12 mouse cellular contexts compared by ENCODE assay signal in the genomic region with DNA sequence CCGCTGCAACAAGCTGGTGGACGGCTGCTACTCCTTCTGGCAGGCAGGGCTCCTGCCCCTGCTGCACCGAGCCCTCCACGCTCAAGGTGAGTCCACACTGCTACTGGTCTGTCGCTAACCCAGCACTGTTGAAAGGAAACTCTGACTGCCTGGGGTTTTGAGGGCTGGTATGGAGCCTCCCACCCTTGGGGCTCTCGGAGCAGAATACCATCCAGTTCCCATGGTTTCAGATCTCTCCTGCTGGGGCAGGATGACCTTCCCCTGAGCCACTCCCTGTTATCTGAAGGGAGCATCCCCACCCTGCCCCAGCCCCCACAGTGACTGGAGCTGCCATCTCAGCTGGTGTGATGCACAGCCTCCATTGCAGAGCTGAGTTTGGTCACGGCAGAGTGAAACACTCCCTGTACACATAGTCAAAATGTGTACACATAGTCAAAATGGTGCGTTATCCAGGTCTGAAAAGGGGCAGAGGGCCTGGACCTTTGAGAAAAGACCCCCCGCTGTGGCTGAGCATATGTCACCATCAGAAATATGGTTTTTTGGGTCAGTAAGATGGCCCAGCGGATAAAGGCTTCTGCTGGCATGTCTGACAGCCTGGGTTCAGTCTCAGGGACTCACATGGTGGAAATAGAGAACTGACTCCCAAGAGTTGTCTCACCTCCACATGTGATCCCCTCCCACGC. TPM values are rescaled to one million over a fixed set of nuclear protein-coding genes. Genes with fewer than 3 reads are reported as not detected.
DNase-seq lines count a peak whose midpoint lies in the region; ATAC-seq lines count a peak whose summit lies in the region.
"Had no signal": no experiment of that assay in that cellular context is flagged by ENCODE, and none has a peak within 500 bp of the region (broad histone marks: within the 10 kb centered on the region; RNA-seq: fewer than 3 reads in every experiment).

No protein-coding gene starts in this region.

- WGBS in forebrain, embryonic 14.5 days = 82% methylated on average over 11 of the region's 11 CpGs
- WGBS in forebrain, embryonic 13.5 days = 80% methylated on average over 11 of the region's 11 CpGs
- WGBS in neural tube, embryonic 13.5 days = 72% methylated on average over 11 of the region's 11 CpGs
- WGBS in neural tube, embryonic 15.5 days = 76% methylated on average over 11 of the region's 11 CpGs

- no peaks in the 10 kb centered on the region for H3K4me1 ChIP-seq in forebrain, embryonic 14.5 days (ENCODE audit: control insufficient read depth, insufficient read depth, low read length)
- no peaks in the 10 kb centered on the region for H3K4me1 ChIP-seq in forebrain, embryonic 13.5 days
- H3K4me1 ChIP-seq in neural tube, embryonic 13.5 days (replicated peaks) = peaks cover 16% of the 10 kb centered on the region
- peaks cover 6% of the 10 kb centered on the region; the same call in 1 of the 2 replicates for H3K4me1 ChIP-seq in neural tube, embryonic 15.5 days
- H3K4me1 ChIP-seq: embryonic facial prominence, embryonic 15.5 days; heart, embryonic 15.5 days had no signal

- H3K9me3 ChIP-seq in forebrain, embryonic 14.5 days (replicated peaks; ENCODE audit: control insufficient read depth, low read length) = no peaks in the 10 kb centered on the region
- H3K9me3 ChIP-seq in forebrain, embryonic 13.5 days (replicated peaks) = no peaks in the 10 kb centered on the region
- no peaks in the 10 kb centered on the region for H3K9me3 ChIP-seq in neural tube, embryonic 13.5 days
- H3K9me3 ChIP-seq in neural tube, embryonic 15.5 days (replicated peaks) = no peaks in the 10 kb centered on the region
- H3K9me3 ChIP-seq: embryonic facial prominence, embryonic 15.5 days; heart, embryonic 15.5 days had no signal

- H3K4me3 ChIP-seq in forebrain, embryonic 14.5 days (ENCODE audit: low read depth, low read length) = no peak overlapping the region
- no peak overlapping the region for H3K4me3 ChIP-seq in forebrain, embryonic 13.5 days
- no peak overlapping the region for H3K4me3 ChIP-seq in neural tube, embryonic 13.5 days
- H3K4me3 ChIP-seq in neural tube, embryonic 15.5 days (replicated peaks) = no peak overlapping the region
- H3K4me3 ChIP-seq: embryonic facial prominence, embryonic 15.5 days; heart, embryonic 15.5 days had no signal

- H3K9ac ChIP-seq in forebrain, embryonic 14.5 days (ENCODE audit: low read length) = 0 out of 2 replicates have a peak overlapping the region, but pooled peaks have one; percentile 25
- no peak overlapping the region for H3K9ac ChIP-seq in forebrain, embryonic 13.5 days
- H3K9ac ChIP-seq in neural tube, embryonic 13.5 days = 0 out of 2 replicates have a peak overlapping the region, but pooled peaks have one; percentile 17
- H3K9ac ChIP-seq in neural tube, embryonic 15.5 days (replicated peaks) = no peak overlapping the region
- H3K9ac ChIP-seq: embryonic facial prominence, embryonic 15.5 days; heart, embryonic 15.5 days had no signal

- no peaks in the 10 kb centered on the region for H3K27me3 ChIP-seq in forebrain, embryonic 14.5 days (replicated peaks; ENCODE audit: control insufficient read depth, insufficient read depth, low read length)
- H3K27me3 ChIP-seq in forebrain, embryonic 13.5 days = no peaks in the 10 kb centered on the region
- H3K27me3 ChIP-seq in neural tube, embryonic 13.5 days = no peaks in the 10 kb centered on the region
- H3K27me3 ChIP-seq in neural tube, embryonic 15.5 days (replicated peaks) = no peaks in the 10 kb centered on the region
- H3K27me3 ChIP-seq: embryonic facial prominence, embryonic 15.5 days; heart, embryonic 15.5 days had no signal

- H3K27ac ChIP-seq in forebrain, embryonic 14.5 days (ENCODE audit: low read depth, low read length) = no peak overlapping the region
- no peak overlapping the region for H3K27ac ChIP-seq in forebrain, embryonic 13.5 days
- no peak overlapping the region for H3K27ac ChIP-seq in neural tube, embryonic 13.5 days (replicated peaks)
- no peak overlapping the region for H3K27ac ChIP-seq in neural tube, embryonic 15.5 days (replicated peaks)
- H3K27ac ChIP-seq: embryonic facial prominence, embryonic 15.5 days; heart, embryonic 15.5 days; macrophage had no signal

- peaks cover 18% of the 10 kb centered on the region for H3K36me3 ChIP-seq in forebrain, embryonic 14.5 days (ENCODE audit: control insufficient read depth, insufficient read depth, low read length)
- H3K36me3 ChIP-seq in forebrain, embryonic 13.5 days (ENCODE audit: poor library complexity, severe bottlenecking) = peaks cover 30% of the 10 kb centered on the region
- H3K36me3 ChIP-seq in neural tube, embryonic 13.5 days = peaks cover 41% of the 10 kb centered on the region
- H3K36me3 ChIP-seq in neural tube, embryonic 15.5 days = 0 out of 2 replicates have a peak, but pooled peaks cover 16% of the 10 kb centered on the region

- ATAC-seq in forebrain, embryonic 14.5 days = no peak
- ATAC-seq in forebrain, embryonic 13.5 days = no peak
- ATAC-seq in neural tube, embryonic 13.5 days (ENCODE audit: low read depth) = no peak
- no peak for ATAC-seq in neural tube, embryonic 15.5 days (ENCODE audit: low FRiP score)
- peak; percentile 76 for ATAC-seq in erythroblast, adult 5-6 weeks (replicated peaks; ENCODE audit: low FRiP score, poor library complexity, severe bottlenecking)

- no peak overlapping the region for H3K4me2 ChIP-seq in forebrain, embryonic 14.5 days (ENCODE audit: low read length)
- no peak overlapping the region for H3K4me2 ChIP-seq in forebrain, embryonic 13.5 days
- H3K4me2 ChIP-seq in neural tube, embryonic 13.5 days = no peak overlapping the region
- H3K4me2 ChIP-seq in neural tube, embryonic 15.5 days = no peak overlapping the region
- H3K4me2 ChIP-seq: embryonic facial prominence, embryonic 15.5 days; heart, embryonic 15.5 days had no signal

- no peak for DNase-seq in forebrain, embryonic 14.5 days (ENCODE audit: low spot score)
- peak; percentile 80 for DNase-seq in spleen, postnatal 4 days (ENCODE audit: low spot score in 2 of 2)
- DNase-seq in thymus, postnatal 4 days = no peak
- DNase-seq in frontal cortex, postnatal 25 days (ENCODE audit: low spot score in 2 of 2) = no peak
- DNase-seq: adrenal gland, adult 2 months had no signal

RNA-seq across cellular contexts. Expression of a gene that starts 51.6 kb away (rescaled TPM):
- polyA plus RNA-seq in forebrain, embryonic 14.5 days (2014; fragmentation: Nextera tagmentation; extraction: Ambion mirVana) = 105 and 109 TPM in 2 replicates
- polyA plus RNA-seq in forebrain, embryonic 13.5 days (2015; fragmentation: Nextera tagmentation; extraction: Ambion mirVana) = 13.5 and 16.5 TPM in 2 replicates
- polyA plus RNA-seq in neural tube, embryonic 13.5 days (2015; fragmentation: Nextera tagmentation; extraction: Ambion mirVana) = 14.5 and 17.8 TPM in 2 replicates
- 18.6 and 25.7 TPM in 2 replicates for polyA plus RNA-seq in neural tube, embryonic 15.5 days (2015; fragmentation: Nextera tagmentation; extraction: Ambion mirVana)
- 56.6 and 89.2 TPM in 2 replicates for total RNA-seq in erythroblast, adult 5-6 weeks (2015; ENCODE audit: low replicate concordance)
- total RNA-seq in erythroblast, adult 5-6 weeks (2017; ENCODE audit: low replicate concordance) = 62.9 and 210 TPM in 2 replicates

Comparison
In these comparisons a context has a peak if more than half of its experiments do, and no peak if none do; other contexts are left out.
1. H3K9ac ChIP-seq: peak in forebrain, embryonic 14.5 days (single experiment) and neural tube, embryonic 13.5 days (single experiment); none in forebrain, embryonic 13.5 days (single experiment) and neural tube, embryonic 15.5 days (single experiment).
2. DNase-seq: peak in spleen, postnatal 4 days (2 of 2); none in forebrain, embryonic 14.5 days (single experiment), thymus, postnatal 4 days (single experiment) and frontal cortex, postnatal 25 days (0 of 2).